Mouse (Mus musculus) neutrophil, adult 5-6 weeks (primary cell): ENCODE measurements around the gene Tnfsfm13. TPM values are rescaled to one million over a fixed set of nuclear protein-coding genes. Genes with fewer than 3 reads are reported as not detected.

Experiments used
- ATAC-seq: fragments of 151-379, 151-347 bp; 2 replicates; pipeline ENCODE4 v1.8.0; 2017; ENCODE audit warnings: mild to moderate bottlenecking, moderate TSS enrichment; ENCODE audit not compliant: insufficient number of reproducible peaks, poor library complexity, low FRiP score, severe bottlenecking; ENCODE audit errors: extremely low read depth
- total RNA-seq: library from RNA; stranded (forward); fragments of 200-1000 nt; gene quantifications from 2 replicates; pipeline ENCODE4 v1.2.3, GENCODE M21; 2017

The Tnfsfm13 gene
- total RNA-seq, 1 experiment from 2014 or later: 0.58 TPM

GRCm38 (mm10) chr11:69661221-69661881 is 34.5 kb downstream of the Tnfsfm13 start:
- no peak for ATAC-seq

GRCm38 (mm10) chr11:69657462-69657881 is 38.4 kb downstream of the Tnfsfm13 start:
- ATAC-seq: no peak

- peak; percentile 39; the same call in 1 of the 2 replicates for ATAC-seq
Observed at GRCm38 (mm10) chr11:69656617-69657461, 39.1 kb downstream of the Tnfsfm13 start.

GRCm38 (mm10) chr11:69656065-69656455 is 39.8 kb downstream of the Tnfsfm13 start:
- no peak for ATAC-seq

GRCm38 (mm10) chr11:69655264-69656064 is 40.4 kb downstream of the Tnfsfm13 start, which contains the start of gene Sox15:
Sox15 (plus strand) TSS chr11:69655314.
- no peak for ATAC-seq

- ATAC-seq: no peak
Observed at GRCm38 (mm10) chr11:69654760-69655159, 41.1 kb downstream of the Tnfsfm13 start.

- ATAC-seq: no peak
Observed at GRCm38 (mm10) chr11:69653399-69653798, 42.5 kb downstream of the Tnfsfm13 start.

GRCm38 (mm10) chr11:69645860-69646259 is 50.0 kb downstream of the Tnfsfm13 start:
- ATAC-seq: no peak

GRCm38 (mm10) chr11:69635471-69635870 is 60.4 kb downstream of the Tnfsfm13 start:
- no peak for ATAC-seq

- ATAC-seq: no peak
Observed at GRCm38 (mm10) chr11:69633128-69633866, 62.6 kb downstream of the Tnfsfm13 start.

Other genes starting within 250 kb of the Tnfsfm13 start
- gene Dnah2, start 147.0 kb downstream of the Tnfsfm13 start, total RNA-seq: 0.12 TPM in 1 of 2 replicates, not detected in the other
- gene Efnb3, start 135.9 kb downstream of the Tnfsfm13 start, total RNA-seq: 0.47 and 0.49 TPM in 2 replicates
- 3.8 and 8.0 TPM in 2 replicates for gene Wrap53, start 115.8 kb downstream of the Tnfsfm13 start, total RNA-seq
- gene Trp53, start 115.7 kb downstream of the Tnfsfm13 start, total RNA-seq: 38.3 and 39.8 TPM in 2 replicates
- not detected in 2 replicates for gene Atp1b2, start 90.2 kb downstream of the Tnfsfm13 start, total RNA-seq
- not detected in 2 replicates for gene Shbg, start 78.2 kb downstream of the Tnfsfm13 start, total RNA-seq
- gene Sat2, start 74.1 kb downstream of the Tnfsfm13 start, total RNA-seq: not detected in 2 replicates
- gene Fxr2, start 63.1 kb downstream of the Tnfsfm13 start, total RNA-seq: 75.8 and 86.1 TPM in 2 replicates
- gene Sox15, start 40.8 kb downstream of the Tnfsfm13 start, total RNA-seq: 1.5 and 2.1 TPM in 2 replicates
- gene Mpdu1, start 33.5 kb downstream of the Tnfsfm13 start, total RNA-seq: 35.6 and 41.3 TPM in 2 replicates
- gene Cd68, start 29.9 kb downstream of the Tnfsfm13 start, total RNA-seq: 82.6 and 91.5 TPM in 2 replicates
- 265 and 300 TPM in 2 replicates for gene Eif4a1, start 23.7 kb downstream of the Tnfsfm13 start, total RNA-seq
- 92.3 and 106 TPM in 2 replicates for gene Senp3, start 14.0 kb downstream of the Tnfsfm13 start, total RNA-seq
- 3.3 and 3.7 TPM in 2 replicates for gene Tnfsf13, start 10.3 kb downstream of the Tnfsfm13 start, total RNA-seq
- 0.70 and 0.74 TPM in 2 replicates for gene Tnfsf12, start 249 bp downstream of the Tnfsfm13 start, total RNA-seq
- 40.2 and 59.4 TPM in 2 replicates for gene Polr2a, start 62.5 kb upstream of the Tnfsfm13 start, total RNA-seq
- not detected in 2 replicates for gene Slc35g3, start 65.9 kb upstream of the Tnfsfm13 start, total RNA-seq
- 22.0 and 27.8 TPM in 2 replicates for gene Zbtb4, start 69.8 kb upstream of the Tnfsfm13 start, total RNA-seq
- 3.5 and 5.3 TPM in 2 replicates for gene Chrnb1, start 99.8 kb upstream of the Tnfsfm13 start, total RNA-seq
- gene Fgf11, start 105.8 kb upstream of the Tnfsfm13 start, total RNA-seq: not detected in 2 replicates
- 0.58 TPM in 1 of 2 replicates, not detected in the other for gene Tmem102, start 109.5 kb upstream of the Tnfsfm13 start, total RNA-seq
- gene Gm39566, start 119.2 kb upstream of the Tnfsfm13 start, total RNA-seq: not detected in 2 replicates
- gene Spem2, start 122.4 kb upstream of the Tnfsfm13 start, total RNA-seq: 0.47 TPM in 1 of 2 replicates, not detected in the other
- not detected in 2 replicates for gene Spem1, start 126.1 kb upstream of the Tnfsfm13 start, total RNA-seq
- gene Nlgn2, start 141.7 kb upstream of the Tnfsfm13 start, total RNA-seq: 0.12 TPM in 1 of 2 replicates, not detected in the other
- 9.1 and 13.3 TPM in 2 replicates for gene Tmem256, start 142.4 kb upstream of the Tnfsfm13 start, total RNA-seq
- 4.4 and 5.0 TPM in 2 replicates for gene Plscr3, start 150.3 kb upstream of the Tnfsfm13 start, total RNA-seq
- not detected in 2 replicates for gene Tnk1, start 162.6 kb upstream of the Tnfsfm13 start, total RNA-seq
- gene Tmem95, start 181.9 kb upstream of the Tnfsfm13 start, total RNA-seq: not detected in 2 replicates
- gene Kctd11, start 185.3 kb upstream of the Tnfsfm13 start, total RNA-seq: 9.0 and 9.5 TPM in 2 replicates
- gene Acap1, start 199.4 kb upstream of the Tnfsfm13 start, total RNA-seq: 245 and 247 TPM in 2 replicates
- 2.8 and 3.8 TPM in 2 replicates for gene 2810408A11Rik, start 204.9 kb upstream of the Tnfsfm13 start, total RNA-seq
- 64.1 and 71.1 TPM in 2 replicates for gene Neurl4, start 205.0 kb upstream of the Tnfsfm13 start, total RNA-seq
- 103 TPM in 2 replicates for gene Gps2, start 217.8 kb upstream of the Tnfsfm13 start, total RNA-seq
- gene Eif5a, start 225.9 kb upstream of the Tnfsfm13 start, total RNA-seq: 155 and 165 TPM in 2 replicates
- gene Ybx2, start 239.7 kb upstream of the Tnfsfm13 start, total RNA-seq: not detected in 2 replicates